Mouse (Mus musculus) thymus, postnatal 10 days (tissue): ENCODE results near the gene Fbxw19.
"Not testable (repeated sequence)": the region's sequence is repeated elsewhere in the genome, so short reads cannot be mapped to it uniquely, and the experiment has no call there.

Experiments used
- DNase-seq, 2 experiments: peaks; one replicate each; pipeline ENCODE4 v3.0.0; 2021; ENCODE audit warnings: low spot score in 2 of 2

Fbxw19 gene

DNA sequence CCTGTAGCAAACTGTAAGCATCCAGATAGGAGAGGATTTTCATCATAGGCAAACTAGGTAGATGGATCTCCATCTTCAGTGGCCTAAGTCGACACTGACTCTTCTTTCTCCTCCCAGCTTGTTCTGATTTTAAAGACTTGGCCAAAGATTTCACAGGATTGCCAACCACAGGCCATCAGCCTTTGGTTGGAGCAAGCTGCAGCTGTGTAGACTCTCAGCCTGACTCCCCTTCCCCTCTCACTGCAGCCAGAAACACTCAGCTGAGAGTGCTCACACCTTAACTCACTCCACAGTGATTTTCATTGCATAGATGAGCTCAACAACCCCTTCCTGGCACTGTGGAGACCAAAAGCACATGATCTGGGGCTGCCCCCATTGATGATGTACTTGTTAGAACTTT lies at the start of gene Fbxw19:
Gene Fbxw19, minus strand, starts transcription at position 101 of the 400 bp plus-strand sequence.
- not testable (repeated sequence) for DNase-seq

DNA sequence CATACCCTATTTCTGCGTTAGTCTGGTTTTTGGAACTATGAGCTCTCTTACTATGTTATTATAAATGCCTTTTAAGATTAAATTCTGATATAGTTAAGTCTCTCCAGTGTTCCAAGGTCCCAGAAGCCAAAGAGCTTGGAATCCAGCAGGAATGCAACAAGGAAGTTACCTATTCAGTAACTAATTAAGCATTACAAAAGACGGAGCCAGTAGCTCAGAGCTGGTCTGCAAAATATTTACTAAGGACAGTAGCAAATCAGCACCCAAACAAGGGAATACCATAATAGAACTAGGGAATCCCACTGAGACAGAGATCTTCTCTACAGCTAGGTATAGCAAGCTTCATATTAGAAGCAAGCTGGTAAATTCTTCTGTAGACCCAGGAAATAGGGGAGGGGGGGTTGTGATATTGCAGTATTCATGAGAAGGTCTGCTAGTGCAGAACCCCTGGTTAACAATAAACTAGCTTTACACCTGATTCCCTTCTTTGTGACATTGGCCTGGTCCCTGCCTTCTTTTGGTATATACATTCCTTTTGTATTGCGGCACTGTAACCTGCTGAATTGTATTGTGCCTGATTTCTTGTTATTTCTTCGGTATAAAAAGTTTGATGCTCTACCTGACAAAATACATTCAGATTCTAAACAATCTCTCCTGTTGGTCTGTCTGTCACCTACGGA lies 27.9 kb upstream of the Fbxw19 start:
- no peak for DNase-seq

DNA sequence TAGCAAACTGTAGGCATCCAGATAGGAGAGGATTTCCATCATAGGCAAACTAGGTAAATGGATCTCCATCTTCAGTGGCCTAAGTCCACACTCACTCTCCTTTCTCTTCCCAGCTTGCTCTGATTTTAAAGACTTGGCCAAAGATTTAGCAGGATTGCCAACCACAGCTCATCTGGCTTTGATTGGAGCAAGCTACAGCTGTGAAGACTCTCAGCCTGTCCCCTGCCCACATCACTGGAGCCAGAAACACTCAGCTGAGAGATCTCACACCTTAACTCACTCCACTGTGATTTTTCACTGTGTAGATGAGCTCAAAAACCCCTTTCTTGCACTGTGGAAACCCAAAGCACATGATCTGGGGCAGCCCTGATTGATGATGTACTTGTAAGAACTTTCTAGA lies 46.6 kb downstream of the Fbxw19 start, which contains the start of gene Fbxw16:
Gene Fbxw16, minus strand, starts transcription at position 101 of the 400 bp plus-strand sequence.
- no peak for DNase-seq

DNA sequence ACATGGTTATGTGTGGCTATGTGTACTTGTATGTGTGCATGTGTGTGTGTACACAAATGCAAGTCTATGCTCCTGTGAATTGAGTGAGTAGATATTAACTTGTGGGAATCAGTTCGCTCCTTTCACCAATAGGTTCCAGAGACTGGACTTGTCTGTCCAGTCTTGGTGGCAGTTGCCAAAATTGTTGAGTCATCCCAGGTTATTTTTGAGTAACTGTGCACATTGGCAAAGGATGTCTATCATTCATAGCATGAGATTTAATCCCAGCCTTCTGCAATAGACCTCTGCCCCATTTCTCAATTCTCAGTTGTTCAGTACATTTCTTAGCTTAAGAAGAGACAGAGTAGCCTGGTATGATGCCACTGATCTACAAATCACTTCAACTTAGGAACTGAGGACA lies 62.7 kb downstream of the Fbxw19 start:
- no peak for DNase-seq
